Mouse (Mus musculus) heart, postnatal 25 days (tissue): ENCODE data around the gene Uvrag. TPM values are rescaled to one million over a fixed set of nuclear protein-coding genes. Genes with fewer than 3 reads are reported as not detected.

Experiments
- DNase-seq: peaks from one replicate; pipeline ENCODE4 v3.0.0; 2022; ENCODE audit warnings: low spot score
- intact Hi-C: fragments of 180-260 bp; cut with DNase I; formaldehyde crosslinking; loops from one replicate; pipeline ENCODE4 v1.15.1; 2025
- total RNA-seq, 2 experiments: library from RNA; stranded (reverse); gene quantifications; 2 replicates each; pipeline ENCODE4 v1.2.3; 2021

Uvrag gene
- total RNA-seq, 2 experiments from 2014 or later = 24.9 to 26.3 TPM

DNA sequence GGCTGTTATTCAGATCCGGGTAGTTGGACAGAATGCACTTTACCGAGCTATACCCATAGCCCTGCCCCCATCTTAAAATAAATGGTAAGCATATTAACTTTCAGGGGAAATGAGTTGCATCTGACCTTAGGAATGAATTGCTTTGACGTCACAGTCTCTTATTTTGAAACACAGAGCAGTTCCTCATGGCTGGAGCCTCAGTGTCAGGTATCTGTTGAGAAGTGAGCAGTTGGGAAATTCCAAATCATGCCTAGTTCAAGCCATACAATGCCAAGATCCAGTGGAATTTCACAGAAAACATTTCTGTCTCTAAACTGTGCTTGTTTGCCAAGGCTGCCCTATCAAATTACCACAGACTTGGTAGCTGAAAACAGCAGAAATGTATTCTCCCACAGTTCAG lies 2.3 kb upstream of the Uvrag start:
- no peak for DNase-seq
- intact Hi-C loops = no loop called here

DNA sequence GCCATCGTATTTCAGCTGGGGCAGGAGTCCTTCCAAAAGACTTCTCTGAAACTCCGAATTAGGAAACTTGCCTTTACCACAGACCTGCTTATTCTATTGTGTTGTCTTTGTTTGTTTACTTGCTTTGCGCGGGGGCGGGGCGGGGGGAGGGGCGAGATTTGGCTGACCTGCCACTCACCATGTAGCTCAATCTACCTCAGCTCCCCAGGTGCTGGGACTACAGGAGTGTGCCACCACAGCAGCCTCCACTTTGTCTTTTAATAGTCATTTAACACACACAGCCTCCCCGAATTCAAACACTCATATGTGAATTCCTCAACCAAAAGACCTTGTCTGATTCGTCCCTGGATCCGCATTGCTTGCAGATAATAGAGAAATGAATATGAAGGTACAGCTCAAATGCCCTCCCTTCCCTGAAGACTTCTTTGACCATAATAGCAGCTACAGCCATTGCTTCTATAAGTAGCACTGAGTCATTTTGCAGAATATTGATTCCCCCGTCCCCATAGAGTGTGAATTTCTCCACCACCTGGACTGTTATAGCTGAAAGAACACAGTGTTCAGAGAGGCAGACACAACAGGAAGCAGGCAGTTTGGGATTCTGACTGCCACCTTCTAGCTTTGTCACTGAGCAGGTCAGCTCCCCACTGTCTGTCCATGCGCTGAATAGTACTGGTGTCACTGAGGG lies 1.1 kb upstream of the Uvrag start:
- intact Hi-C loops = no loop called here
- DNase-seq = no peak

DNA sequence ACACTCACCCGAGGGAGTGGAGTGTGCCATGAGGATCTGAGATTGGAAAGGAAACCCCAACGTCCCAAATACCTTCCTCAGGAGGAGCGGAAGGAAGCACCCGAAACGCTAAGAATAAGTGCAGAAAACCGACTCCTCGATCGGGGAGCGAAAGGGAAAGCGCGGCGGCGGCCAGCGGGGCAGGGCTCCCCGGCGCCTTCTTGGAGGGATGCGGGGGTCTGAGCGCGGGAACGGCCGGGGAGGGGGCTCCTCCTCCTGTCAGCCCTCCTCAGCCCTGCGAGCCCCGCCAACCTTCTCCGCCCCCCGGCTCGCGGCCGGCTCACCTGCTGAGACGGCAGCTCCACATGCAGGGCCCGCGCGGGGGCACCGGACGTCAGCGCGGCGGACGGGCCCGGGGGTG lies 430 bp downstream of the Uvrag start:
- no peak for DNase-seq
- intact Hi-C loops = no loop called here

DNA sequence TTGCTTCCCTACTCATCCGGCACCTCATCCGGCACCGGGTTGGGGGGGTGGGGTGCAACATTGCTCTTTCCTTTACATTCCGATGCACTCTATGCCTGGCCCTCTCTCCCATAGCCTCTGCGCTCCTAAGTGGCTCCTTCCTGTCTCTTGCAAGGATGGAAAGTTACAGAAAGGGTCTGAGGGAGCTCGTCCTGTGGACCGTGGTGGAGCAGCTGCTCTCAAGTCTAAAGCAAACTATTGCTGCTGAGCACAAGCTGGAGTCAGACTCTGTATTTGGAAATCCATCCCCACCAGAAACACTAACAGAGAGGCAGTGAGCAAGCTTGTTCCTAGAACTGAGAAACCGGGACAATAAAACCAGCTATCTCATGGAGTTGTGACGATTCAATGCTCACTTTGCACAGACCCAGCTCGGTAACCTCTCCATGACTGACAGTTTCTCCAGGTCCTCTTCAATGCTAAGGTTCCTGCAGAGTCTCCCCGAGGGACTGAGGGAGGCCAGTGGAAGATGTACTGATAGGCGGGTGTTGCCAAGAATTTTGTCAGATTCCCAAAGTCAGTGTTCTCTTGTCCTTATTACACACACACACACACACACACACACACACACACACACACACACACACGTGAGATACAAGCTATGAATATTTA lies 975 bp downstream of the Uvrag start:
- intact Hi-C loops = no loop called here
- DNase-seq = no peak

DNA sequence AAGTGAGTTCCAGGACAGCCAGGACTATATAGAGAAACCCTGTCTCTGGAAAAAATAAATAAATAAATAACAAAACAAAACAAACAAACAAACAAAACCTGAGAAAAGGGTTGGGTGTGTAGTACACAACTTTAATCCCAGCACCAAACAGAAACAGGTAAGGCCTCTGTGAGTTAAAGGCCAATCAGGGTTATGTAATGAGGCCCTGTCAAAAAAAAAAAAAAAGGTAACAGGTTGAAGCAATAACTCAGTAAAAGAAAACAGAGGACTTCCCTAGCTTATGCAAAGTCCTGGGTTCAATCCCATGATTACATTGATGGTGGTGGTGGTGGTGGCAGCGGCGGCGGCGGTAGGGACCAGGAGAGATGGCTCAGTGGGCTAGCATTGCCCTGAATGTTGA lies 3.4 kb downstream of the Uvrag start:
- intact Hi-C loops = no loop called here
- no peak for DNase-seq

DNA sequence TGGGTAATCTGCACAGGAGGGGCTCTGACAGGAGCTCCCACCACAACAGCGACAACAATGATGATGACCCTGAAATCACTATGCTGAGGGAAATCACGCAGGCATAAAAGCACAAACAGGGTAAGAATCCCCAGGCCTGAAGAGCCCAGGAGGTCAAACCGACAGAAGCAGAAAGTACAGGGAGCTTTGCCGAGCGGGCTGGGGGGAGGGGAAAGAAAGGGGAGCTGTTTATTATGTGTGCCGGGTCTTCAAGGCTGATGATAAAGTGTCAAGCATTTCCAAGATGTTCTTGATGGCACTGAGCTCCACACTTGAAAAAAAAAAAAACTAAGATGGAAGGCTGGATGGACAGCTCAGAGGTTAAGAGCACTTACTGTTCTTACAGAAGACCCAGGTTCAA lies 4.2 kb downstream of the Uvrag start:
- DNase-seq = no peak
- intact Hi-C loops = no loop called here

DNA sequence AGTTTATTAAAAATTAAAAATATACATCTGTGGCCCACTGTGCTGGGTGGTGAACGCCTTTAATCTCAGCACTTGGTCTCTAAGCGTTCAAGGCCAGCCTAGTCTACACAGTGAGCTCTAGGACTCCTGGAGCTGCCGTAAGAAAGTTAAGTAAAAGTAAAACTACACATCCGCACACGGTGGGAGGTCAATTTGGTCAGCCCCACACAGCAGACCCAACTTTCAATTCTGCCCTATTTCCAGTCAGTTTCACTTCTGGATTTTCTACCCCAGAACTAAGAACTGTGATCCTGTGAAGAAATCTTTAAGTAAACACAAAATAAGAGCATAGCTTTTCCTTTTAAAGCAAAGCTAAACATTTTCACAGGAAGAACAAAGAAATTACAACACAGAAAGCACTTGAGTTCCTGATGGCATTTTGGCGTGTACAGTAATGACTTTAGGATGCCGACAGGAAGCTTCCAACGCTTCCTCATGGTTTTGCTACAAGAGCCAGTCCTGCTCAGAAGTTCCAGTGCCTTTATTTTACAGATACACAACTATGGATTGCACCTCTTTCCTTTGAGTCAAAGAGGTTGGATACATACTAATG lies 7.0 kb downstream of the Uvrag start:
- DNase-seq = no peak
- intact Hi-C loops = no loop called here

DNA sequence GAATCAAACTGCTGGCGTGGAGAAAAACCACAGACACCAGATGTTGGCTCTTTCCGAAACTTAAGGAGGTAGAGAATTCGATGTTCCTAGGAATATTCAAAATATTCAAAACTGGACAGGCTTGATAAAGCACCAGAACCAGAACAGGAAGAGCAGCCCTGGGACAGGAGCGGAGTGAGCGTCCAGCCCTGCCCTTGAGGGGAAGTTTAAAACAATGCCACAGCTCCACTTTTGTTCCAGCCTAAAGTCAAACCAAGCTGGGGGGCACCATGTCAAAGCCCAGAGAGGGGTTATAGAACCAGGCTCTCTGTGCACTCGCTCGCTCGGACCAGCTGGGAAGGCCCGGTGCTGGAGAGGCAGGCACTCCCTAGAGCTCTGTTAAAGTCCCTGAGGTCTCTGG lies 8.3 kb downstream of the Uvrag start:
- intact Hi-C loops = no loop called here
- no peak for DNase-seq

DNA sequence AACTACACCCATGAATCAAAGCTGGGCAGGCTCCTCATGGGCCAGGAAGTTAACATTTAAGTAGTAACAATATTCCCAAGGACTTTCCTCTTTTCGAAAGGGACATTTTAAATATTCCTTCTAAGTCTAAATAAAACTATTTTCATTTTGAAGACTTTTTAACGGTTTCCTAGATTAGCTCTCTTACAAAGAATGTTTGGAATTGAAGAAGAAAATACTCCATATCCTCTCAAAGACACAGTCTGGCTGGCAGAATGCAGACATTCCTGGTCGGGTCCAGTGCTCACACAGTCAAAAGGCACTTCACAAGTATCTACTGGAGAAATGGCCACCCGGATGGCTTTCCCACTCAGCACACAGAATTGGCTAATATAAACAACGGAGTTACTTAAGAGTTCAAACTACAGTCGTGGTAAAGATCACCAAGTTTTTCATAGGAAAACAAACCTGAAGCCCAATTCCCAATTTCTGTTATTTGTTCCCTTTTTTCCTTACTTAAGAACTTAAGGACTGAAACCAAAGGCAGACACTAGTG lies 9.1 kb downstream of the Uvrag start:
- intact Hi-C loops = no loop called here
- DNase-seq = no peak

DNA sequence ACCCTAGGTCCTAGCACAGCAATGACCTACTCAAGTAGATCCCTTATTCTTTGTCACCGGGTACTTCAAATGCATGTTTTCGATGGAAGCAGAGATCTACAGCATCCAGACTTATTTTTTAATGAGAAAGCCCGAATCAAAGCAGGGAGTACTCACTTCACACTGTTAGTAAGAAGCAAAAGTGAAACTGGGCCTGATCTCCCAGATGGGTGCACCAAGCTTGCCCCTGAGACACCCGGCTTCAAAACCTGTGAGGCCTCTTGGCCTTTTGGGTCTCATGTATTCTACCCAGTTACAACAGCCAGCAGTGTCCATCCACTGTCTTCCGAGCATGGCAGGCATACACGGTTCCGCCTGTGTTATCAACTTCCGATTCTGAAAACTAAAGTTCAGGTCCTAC lies 12.0 kb downstream of the Uvrag start:
- intact Hi-C loops = no loop called here
- DNase-seq = no peak

DNA sequence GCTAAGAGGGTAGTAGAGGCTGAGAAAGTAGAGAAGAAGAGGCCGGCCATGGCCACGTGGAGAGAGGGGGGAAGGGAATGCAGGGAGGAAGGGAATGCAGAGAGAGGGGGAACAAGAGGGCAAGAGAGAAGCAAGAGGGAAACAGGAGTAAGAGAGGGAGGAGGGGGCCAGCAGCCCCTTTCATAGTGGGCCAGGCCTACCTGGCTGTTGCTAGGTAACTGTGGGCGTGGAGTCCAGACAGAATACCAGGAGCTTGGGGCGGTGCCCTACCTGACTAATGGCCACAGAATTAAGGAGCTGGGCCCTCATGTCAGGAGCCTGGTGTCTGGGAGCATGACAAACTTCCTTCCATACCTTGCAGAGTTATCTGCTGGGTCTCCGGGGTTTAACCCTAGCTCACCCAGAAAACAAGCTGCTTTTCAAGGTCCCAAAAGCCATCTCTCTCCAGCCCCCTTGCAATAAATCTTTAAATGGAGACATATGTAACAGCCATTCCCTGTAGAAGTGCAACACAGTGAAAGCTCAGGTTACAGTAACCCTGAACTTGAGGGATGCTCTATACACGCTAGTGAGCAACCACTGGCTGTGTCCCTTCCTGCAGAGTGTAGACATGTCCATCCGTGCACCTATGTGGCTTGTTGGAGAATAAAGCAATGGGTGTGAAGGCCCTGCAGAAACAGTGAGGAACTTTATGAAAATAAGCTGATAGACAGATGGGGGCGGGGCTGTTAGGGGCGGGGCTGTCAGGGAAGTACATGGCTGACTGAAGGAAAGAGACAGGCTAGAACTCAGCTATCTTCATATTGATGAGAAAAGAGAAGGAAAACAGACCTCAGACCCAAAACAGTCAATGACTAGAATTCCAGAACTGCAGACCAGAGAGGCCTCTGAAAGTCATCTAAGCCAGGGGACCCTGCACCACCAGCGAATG lies 12.7 kb downstream of the Uvrag start:
- intact Hi-C loops = no loop called here
- no peak for DNase-seq

DNA sequence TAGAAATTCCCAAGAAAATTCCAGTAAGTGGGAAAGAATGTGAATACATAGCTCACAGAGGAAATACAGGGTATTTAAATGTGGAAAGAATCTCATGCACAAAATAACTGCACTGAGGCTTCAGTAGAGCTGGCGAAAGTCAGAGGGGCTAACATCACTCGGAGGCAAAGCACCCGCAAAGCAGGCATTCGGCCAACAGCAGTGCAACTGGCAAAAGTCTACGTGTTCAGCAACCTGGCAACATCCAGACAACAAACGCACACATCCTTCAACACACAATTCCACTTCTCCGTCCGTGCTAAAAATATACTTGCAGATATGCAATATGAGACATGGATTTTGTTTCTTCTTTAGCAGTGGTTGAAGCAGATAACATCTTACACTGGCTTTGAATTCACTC lies 14.9 kb downstream of the Uvrag start:
- intact Hi-C loops = no loop called here
- no peak for DNase-seq

DNA sequence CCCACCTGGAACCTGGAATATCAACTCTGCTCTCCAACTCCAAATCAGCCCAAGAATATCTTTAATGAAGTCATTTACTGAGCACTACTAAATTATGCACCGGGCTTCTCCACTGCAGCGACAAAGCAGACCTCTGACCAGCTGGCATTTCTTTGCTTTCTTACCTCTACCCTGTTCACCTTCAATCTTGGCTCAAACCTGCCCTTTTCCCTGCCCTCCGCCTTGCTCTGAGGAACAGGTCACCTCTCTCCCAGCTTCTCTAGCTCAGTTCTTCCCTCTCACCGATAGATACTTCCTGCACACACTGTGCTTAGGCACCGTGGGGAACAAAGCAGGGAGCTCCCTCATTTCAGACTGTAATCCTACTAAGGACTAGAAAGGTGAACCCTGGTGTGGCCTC lies 18.3 kb downstream of the Uvrag start:
- intact Hi-C loops = no loop called here
- DNase-seq = no peak

DNA sequence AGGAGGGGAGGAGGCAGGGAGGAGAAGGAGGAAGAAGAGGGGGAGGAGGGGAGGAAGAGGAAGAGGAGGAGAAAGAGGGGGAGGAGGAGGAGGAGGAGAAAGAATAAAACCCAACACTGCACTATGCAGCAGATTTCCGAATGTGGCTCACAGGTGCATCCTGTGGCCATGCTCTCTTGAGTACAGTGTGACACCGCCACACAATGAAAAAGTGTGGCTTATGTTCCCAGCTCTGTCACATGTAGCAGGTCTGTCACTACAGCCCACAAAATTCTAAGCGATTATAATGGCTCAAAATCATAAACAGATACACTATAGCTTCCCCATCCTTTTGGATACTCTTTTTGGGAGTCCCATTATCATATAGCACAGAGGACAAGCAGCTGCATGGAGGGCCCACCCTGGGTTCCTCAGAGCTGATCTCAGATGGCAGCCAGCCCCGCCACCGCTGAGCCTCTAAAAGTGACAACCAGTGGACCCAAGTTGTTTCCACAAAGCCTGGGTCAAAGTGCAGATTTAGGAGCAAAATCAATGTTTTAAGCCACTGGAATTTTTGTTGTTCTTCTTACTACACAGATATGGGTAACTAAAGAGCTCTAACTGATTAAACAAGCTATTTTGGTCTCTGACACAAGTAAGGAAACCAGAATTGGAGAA lies 19.9 kb downstream of the Uvrag start:
- intact Hi-C loops = no loop called here
- no peak for DNase-seq

DNA sequence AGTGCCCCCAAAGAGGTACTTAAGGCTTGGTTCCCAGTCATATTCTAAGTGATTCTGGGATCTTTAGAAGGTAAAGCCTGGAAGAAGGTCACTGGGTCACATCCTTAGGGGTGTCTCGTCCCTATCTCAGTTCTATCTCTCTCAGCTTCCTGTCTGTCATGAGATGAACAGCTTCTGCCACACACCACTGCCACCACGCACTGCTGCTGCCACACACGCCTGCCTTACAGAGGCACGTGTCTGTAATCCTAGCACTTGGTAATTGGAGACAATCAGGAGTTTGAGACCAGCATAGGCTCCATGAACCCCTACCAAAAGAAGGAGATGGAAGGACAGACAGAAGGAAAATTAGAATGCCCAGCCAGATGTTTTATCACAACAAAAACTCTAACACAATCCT lies 20.9 kb downstream of the Uvrag start:
- intact Hi-C loops = no loop called here
- DNase-seq = no peak

DNA sequence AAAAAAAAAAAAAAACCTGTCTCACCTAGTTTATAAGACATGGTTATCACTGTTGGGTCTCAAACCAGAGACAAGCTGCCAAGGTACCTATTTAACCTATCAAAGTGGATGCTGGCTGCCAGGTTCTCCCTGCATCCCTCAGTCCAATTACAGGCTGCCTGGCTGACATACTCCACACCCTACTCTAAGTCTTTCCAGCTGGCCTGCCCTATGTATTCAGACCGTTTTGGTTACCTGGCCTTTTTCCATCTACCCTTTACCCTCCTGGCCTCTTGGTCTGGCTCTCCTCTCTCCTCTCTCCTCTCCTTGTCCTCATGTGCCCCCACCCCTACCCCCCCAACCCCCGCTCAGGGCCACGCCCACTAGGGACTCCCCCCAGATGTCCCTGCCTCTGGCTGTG lies 24.2 kb downstream of the Uvrag start:
- DNase-seq = no peak
- intact Hi-C loops = no loop called here

DNA sequence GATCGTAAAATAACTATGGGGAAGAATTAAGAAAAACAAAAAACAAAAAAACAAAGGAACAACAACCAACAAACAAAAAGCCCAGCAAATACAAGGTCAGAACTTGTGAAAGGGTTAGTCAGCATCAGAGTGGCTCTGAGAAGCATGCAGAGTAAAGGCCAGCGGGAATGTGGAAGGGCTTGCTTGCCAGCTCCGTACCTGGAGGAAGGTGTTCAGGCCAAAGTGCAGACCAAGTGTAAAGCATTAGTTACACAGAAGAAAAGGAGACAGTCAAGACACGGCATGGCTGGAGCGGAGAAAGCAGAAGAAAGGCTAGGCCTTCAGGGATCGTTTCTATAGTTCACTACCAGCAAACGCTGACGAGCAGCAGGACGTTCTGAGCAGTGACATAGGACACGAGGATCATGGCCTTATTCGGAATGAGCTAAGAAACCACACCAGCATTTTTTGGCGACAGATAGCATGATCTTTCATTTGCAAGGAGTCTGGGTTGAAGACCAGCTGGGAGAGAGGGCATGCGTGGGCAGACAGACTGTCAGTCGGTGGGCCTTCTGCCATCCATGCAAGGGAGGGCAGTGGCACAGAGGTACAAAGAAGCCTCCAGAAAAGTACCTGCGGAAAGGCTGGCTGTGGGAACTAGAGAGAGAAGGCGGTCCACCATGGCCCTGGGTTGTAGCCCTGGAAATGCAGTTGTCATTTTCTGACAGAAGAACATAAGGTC lies 26.8 kb downstream of the Uvrag start:
- intact Hi-C loops = loop anchor here (5.0 kb wide), 1 partner anchor 118 kb away; no protein-coding TSS in a partner anchor
- no peak for DNase-seq

DNA sequence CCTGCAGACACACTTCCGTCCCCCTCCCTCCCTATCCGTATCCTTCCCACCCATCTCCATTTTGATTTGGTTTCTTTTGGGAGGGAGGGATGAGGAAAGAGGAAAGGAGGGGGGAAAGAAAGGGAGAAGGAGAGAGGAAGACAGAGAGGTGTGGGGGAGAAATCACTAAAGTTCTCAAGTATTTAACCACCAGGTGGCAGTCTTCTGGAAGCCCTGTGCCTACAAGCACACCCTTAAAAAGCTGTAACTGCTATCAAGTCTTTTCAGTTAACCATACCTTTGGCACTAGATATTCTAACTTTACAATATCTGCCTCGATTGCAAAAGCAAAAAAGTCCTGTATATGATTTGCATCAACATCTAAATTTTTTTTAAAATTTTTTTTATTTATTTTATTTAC lies 33.4 kb downstream of the Uvrag start:
- no peak for DNase-seq
- intact Hi-C loops = loop anchor here (1.0 to 5.0 kb wide), 2 partner anchors 44 to 145 kb away; no protein-coding TSS in a partner anchor

DNA sequence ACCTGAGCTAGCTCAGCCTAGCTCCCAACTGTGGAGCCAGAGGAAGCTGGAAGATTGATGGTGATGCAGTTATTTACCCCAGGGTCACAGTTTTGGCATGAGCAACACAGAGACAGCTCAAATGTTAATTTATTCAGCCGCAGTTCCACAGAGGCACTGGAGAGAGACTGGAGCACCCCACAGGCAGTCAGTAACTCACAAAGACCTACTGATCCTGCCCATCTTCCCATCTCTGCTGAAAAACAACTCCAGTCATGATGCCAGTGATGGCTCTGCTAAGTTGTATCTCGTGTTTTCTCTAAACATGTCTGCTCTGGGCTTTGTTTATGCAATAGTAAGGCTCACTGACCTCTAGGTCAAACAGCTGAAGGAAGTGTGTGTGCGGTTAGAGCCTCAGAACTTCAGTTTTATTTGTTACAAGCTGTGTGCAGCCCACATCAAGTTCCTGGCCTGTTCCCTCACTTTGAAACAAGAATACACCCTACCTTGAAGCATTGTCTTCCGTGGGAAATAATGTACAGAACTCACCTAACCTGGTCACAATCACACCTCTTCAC lies 34.1 kb downstream of the Uvrag start:
- intact Hi-C loops = loop anchor here (1.0 to 5.0 kb wide), 2 partner anchors 45 to 146 kb away; no protein-coding TSS in a partner anchor
- no peak for DNase-seq
